Mouse (Mus musculus) olfactory bulb, adult 2 months (tissue): Measurements from ENCODE around the gene Dnph1.
A peak's percentile ranks its signal among the peaks of the same experiment; 100 is the strongest.

Experiments
- CTCF ChIP-seq: fragments of 200-500 bp; IDR thresholded peaks from 2 replicates; pipeline ENCODE4 v1.5.1; 2012; ENCODE audit warnings: low read depth, mild to moderate bottlenecking, low read length, moderate library complexity; ENCODE audit not compliant: insufficient read depth
- POLR2A ChIP-seq: fragments of 200-500 bp; IDR thresholded peaks from 2 replicates; pipeline ENCODE4 v1.6.1; 2012; ENCODE audit warnings: mild to moderate bottlenecking, low read depth, low read length, moderate library complexity; ENCODE audit not compliant: insufficient read depth

DNA sequence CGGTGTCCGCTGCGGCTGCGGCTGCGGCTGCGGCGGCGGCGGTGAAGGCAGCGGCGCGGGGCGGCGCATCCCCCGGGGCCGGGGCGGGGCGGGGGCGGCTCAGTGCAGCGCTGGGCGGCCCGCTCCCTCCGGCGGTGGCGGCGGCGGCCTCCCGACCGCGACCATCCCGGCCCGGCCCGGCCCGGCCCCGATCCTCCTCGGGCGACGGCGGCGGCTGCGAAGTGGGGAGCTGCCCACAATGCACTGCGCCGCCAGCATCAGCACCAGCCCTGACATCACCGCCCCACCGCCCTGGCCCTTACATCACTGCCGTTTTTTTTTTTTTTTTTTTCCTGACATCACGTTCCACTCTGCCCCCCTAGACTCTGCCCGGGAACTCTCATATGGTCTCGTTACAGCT lies 9.1 kb upstream of the Dnph1 start, which contains the start of gene Ttbk1:
- TF ChIP-seq POLR2A, result peak; percentile 60; the same call in 1 of the 2 replicates
- no peak for TF ChIP-seq CTCF
